Mouse (Mus musculus): ENCODE measurements around the gene Prtn3. TPM values are rescaled to one million over a fixed set of nuclear protein-coding genes. Genes with fewer than 3 reads are reported as not detected.
A peak's percentile ranks its signal among the peaks of the same experiment; 100 is the strongest.

Prtn3 gene
- polyA plus RNA-seq, 1 experiment from 2014 or later = 3.0 TPM

GRCm38 (mm10) chr10:79853392-79853791 lies 20.9 kb upstream of the Prtn3 start:
- peak overlapping the region; percentile 100 for H3K27ac ChIP-seq (ENCODE audit: low read length)
- peak overlapping the region; percentile 96 for H3K4me2 ChIP-seq (ENCODE audit: low read depth, low read length)
- H3K4me1 ChIP-seq (replicated peaks; ENCODE audit: control insufficient read depth, insufficient read depth, low read length) = peaks cover 42% of the 10 kb centered on the region
- no peaks in the 10 kb centered on the region for H3K9me3 ChIP-seq (ENCODE audit: control insufficient read depth, low read length)
- H3K27me3 ChIP-seq (ENCODE audit: control insufficient read depth, insufficient read depth, low read depth, low read length) = no peaks in the 10 kb centered on the region
- peaks cover 6% of the 10 kb centered on the region; the same call in 1 of the 2 replicates for H3K36me3 ChIP-seq (ENCODE audit: control insufficient read depth, insufficient read depth, low read length)
- peak; percentile 75 for ATAC-seq (ENCODE audit: low read depth)
- under 1% methylated on average over 15 of the region's 15 CpGs for WGBS
- H3K4me3 ChIP-seq (ENCODE audit: low read length) = peak overlapping the region; percentile 59
- H3K9ac ChIP-seq (ENCODE audit: low read length) = peak overlapping the region; percentile 83

DNA sequence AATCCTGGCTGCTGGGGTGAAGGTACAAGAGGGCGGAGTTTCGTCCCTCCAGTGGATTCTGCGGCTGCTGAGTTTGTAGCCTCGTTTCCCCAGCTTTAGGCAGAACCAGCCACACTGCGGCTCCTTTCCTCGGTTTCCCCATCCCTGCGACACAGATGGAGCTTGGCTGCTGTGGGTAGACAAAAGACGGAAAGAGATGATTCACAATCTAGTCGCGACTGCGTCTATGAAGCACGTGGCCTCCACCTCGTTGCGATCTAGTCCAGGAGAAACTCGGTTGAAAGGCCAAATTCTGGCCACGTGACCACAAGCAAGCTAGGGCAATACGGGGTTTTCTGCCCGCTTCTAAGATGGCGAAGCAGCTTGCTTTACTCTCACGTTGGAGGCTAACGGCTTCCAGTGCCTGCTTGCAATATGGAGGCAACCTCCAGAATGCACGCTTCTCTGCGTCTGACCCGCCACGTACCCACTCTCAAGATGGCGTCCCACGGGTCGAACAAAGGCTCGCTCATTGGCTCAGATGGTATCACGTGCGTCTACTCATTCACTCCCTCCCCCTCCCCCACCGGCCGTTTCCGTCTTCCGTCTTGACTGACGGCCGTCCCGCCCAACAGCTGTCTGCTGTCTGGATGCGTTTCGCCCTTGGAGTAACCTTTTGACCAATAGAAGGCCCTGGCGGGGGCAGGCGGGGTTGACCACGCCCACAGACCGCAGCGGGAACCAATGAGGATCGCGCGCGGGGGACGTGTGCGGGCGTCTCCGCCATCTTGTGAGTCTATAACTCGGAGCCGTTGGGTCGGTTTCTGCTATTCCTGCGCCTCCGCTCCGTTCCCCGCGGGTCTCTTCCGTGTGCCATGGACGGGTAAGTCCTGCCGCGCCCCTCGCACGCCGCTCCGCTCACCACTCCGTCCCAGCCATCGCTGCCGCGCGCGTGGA lies 20.1 kb upstream of the Prtn3 start, which contains the start of gene Ptbp1:
Gene Ptbp1 (plus strand): TSS at position 568 of the 936 bp plus-strand sequence.
- Histone ChIP-seq H3K27me3 (ENCODE audit: control insufficient read depth, insufficient read depth, low read depth, low read length) (no peaks in the 10 kb centered on the region), H3K4me2 (ENCODE audit: low read depth, low read length) (peak within 1 kb of the TSS; percentile 96), H3K4me1 (replicated peaks; ENCODE audit: control insufficient read depth, insufficient read depth, low read length) (peaks cover 47% of the 10 kb centered on the region), H3K4me3 (ENCODE audit: low read length) (peak within 1 kb of the TSS; percentile 93), H3K36me3 (ENCODE audit: control insufficient read depth, insufficient read depth, low read length) (peaks cover 8% of the 10 kb centered on the region), H3K9ac (ENCODE audit: low read length) (peak within 1 kb of the TSS; percentile 99), H3K27ac (ENCODE audit: low read length) (peak within 1 kb of the TSS; percentile 100), H3K9me3 (ENCODE audit: control insufficient read depth, low read length) (no peaks in the 10 kb centered on the region)
- under 1% methylated on average over 74 of the region's 75 CpGs for WGBS
- ATAC-seq (ENCODE audit: low read depth) = peak; percentile 89

- peak overlapping the region; percentile 93 for H3K4me3 ChIP-seq (ENCODE audit: low read length)
- 0% methylated on average over 83 of the region's 83 CpGs for whole genome bisulfite sequencing
- H3K4me2 ChIP-seq (ENCODE audit: low read depth, low read length) = peak overlapping the region; percentile 85
- H3K4me1 ChIP-seq (replicated peaks; ENCODE audit: control insufficient read depth, insufficient read depth, low read length) = peaks cover 47% of the 10 kb centered on the region
- peak overlapping the region; percentile 100 for H3K27ac ChIP-seq (ENCODE audit: low read length)
- H3K9ac ChIP-seq (ENCODE audit: low read length) = peak overlapping the region; percentile 99
- ATAC-seq (ENCODE audit: low read depth) = peak; percentile 12
- no peaks in the 10 kb centered on the region for H3K27me3 ChIP-seq (ENCODE audit: control insufficient read depth, insufficient read depth, low read depth, low read length)
- H3K9me3 ChIP-seq (ENCODE audit: control insufficient read depth, low read length) = no peaks in the 10 kb centered on the region
- peaks cover 16% of the 10 kb centered on the region for H3K36me3 ChIP-seq (ENCODE audit: control insufficient read depth, insufficient read depth, low read length)
Observed at GRCm38 (mm10) chr10:79854801-79855541, 19.3 kb upstream of the Prtn3 start.

DNA sequence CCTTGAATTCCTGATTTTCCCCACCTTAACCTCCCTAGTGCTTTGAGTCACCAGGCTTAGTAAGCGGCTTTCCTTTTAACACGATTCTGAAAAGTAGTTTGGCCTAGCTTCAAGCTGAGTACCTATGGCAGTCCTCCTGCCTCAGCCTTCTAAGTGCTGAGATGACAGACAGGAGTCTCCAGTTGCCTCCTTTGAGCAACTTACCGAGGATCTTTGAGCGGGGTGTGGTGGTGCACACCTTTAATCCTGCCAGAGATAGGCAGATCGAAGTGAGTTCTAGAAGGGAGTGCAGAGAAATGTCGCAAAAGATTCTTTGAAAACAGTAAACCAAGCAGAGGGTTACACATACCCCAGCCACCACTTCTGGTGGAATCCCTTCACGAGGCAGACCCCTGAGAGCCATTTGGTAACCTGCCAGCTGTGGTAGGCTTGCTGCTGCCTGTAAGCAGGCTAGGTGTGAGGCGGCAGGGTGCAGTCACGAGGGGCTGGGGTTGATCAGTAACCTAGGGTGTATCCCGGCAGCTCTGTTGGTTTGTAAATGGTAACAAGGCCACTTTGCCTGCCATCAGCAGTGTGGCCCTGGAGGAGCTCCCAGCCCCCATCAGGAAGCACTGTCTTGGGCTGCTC lies 18.6 kb upstream of the Prtn3 start:
- peak overlapping the region; percentile 85 for H3K4me2 ChIP-seq (ENCODE audit: low read depth, low read length)
- H3K27ac ChIP-seq (ENCODE audit: low read length) = peak overlapping the region; percentile 100
- H3K27me3 ChIP-seq (ENCODE audit: control insufficient read depth, insufficient read depth, low read depth, low read length) = no peaks in the 10 kb centered on the region
- ATAC-seq (ENCODE audit: low read depth) = no peak
- H3K9ac ChIP-seq (ENCODE audit: low read length) = peak overlapping the region; percentile 99
- WGBS = 2% methylated on average over 10 of the region's 10 CpGs
- H3K4me1 ChIP-seq (replicated peaks; ENCODE audit: control insufficient read depth, insufficient read depth, low read length) = peaks cover 47% of the 10 kb centered on the region
- H3K9me3 ChIP-seq (ENCODE audit: control insufficient read depth, low read length) = no peaks in the 10 kb centered on the region
- peak overlapping the region; percentile 93 for H3K4me3 ChIP-seq (ENCODE audit: low read length)
- H3K36me3 ChIP-seq (ENCODE audit: control insufficient read depth, insufficient read depth, low read length) = peaks cover 23% of the 10 kb centered on the region

- H3K9ac ChIP-seq (ENCODE audit: low read length) = peak overlapping the region; percentile 99
- 14% methylated on average over 6 of the region's 6 CpGs for WGBS
- no peaks in the 10 kb centered on the region for H3K27me3 ChIP-seq (ENCODE audit: control insufficient read depth, insufficient read depth, low read depth, low read length)
- H3K4me2 ChIP-seq (ENCODE audit: low read depth, low read length) = peak overlapping the region; percentile 85
- H3K4me1 ChIP-seq (replicated peaks; ENCODE audit: control insufficient read depth, insufficient read depth, low read length) = peaks cover 45% of the 10 kb centered on the region
- H3K4me3 ChIP-seq (ENCODE audit: low read length) = peak overlapping the region; percentile 93
- H3K36me3 ChIP-seq (ENCODE audit: control insufficient read depth, insufficient read depth, low read length) = peaks cover 29% of the 10 kb centered on the region
- peak overlapping the region; percentile 100 for H3K27ac ChIP-seq (ENCODE audit: low read length)
- no peaks in the 10 kb centered on the region for H3K9me3 ChIP-seq (ENCODE audit: control insufficient read depth, low read length)
- ATAC-seq (ENCODE audit: low read depth) = no peak
Observed at GRCm38 (mm10) chr10:79856280-79856679, 18.0 kb upstream of the Prtn3 start.

DNA sequence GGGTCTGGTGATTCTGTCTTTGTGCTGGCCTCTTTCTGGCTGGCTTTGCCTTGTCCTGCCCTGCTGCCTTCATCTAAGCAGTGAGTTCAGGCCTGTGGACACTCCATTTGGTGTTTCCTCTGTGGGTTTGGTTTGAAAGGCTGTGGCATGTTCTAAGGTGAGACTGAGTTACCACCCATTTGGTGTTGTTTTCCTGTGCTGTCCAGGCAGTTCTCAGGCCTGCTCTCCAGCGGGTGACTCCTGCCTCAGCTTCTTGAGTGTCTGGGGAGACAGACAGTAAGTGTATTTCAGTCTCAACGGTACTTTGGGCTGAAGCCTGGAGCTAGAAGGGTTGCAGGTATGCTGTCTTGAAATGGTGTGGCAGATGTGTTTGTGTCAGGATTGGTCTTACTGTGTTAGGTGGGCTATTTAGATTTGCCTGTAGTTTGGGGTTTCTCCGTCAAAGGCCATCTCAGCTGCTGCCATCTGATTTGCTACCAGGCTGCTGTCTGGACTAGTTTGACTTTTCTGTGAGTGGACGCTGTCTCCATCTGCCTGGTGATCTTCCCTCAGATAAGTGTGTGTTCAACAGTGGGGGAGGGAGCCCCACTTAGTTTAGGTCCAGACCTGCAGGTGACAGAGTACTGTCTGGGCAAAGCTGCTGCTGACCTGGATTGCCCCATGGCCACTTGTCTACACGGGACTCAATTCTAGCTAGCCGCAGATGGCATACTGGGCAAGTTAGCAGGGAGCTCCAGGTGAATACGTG lies 17.4 kb upstream of the Prtn3 start:
- peak overlapping the region; percentile 85 for H3K4me2 ChIP-seq (ENCODE audit: low read depth, low read length)
- no peak for ATAC-seq (ENCODE audit: low read depth)
- H3K36me3 ChIP-seq (ENCODE audit: control insufficient read depth, insufficient read depth, low read length) = peaks cover 35% of the 10 kb centered on the region
- H3K27ac ChIP-seq (ENCODE audit: low read length) = peak overlapping the region; percentile 100
- WGBS = 8% methylated on average over 7 of the region's 7 CpGs
- no peaks in the 10 kb centered on the region for H3K27me3 ChIP-seq (ENCODE audit: control insufficient read depth, insufficient read depth, low read depth, low read length)
- peak overlapping the region; percentile 93 for H3K4me3 ChIP-seq (ENCODE audit: low read length)
- H3K9me3 ChIP-seq (ENCODE audit: control insufficient read depth, low read length) = no peaks in the 10 kb centered on the region
- H3K4me1 ChIP-seq (replicated peaks; ENCODE audit: control insufficient read depth, insufficient read depth, low read length) = peaks cover 39% of the 10 kb centered on the region
- H3K9ac ChIP-seq (ENCODE audit: low read length) = peak overlapping the region; percentile 99

- H3K4me3 ChIP-seq (ENCODE audit: low read length) = peak overlapping the region; percentile 93
- no peaks in the 10 kb centered on the region for H3K27me3 ChIP-seq (ENCODE audit: control insufficient read depth, insufficient read depth, low read depth, low read length)
- peak overlapping the region; percentile 99 for H3K9ac ChIP-seq (ENCODE audit: low read length)
- WGBS = 8% methylated on average over 4 of the region's 4 CpGs
- H3K36me3 ChIP-seq (ENCODE audit: control insufficient read depth, insufficient read depth, low read length) = peaks cover 41% of the 10 kb centered on the region
- H3K9me3 ChIP-seq (ENCODE audit: control insufficient read depth, low read length) = no peaks in the 10 kb centered on the region
- peak overlapping the region; percentile 100 for H3K27ac ChIP-seq (ENCODE audit: low read length)
- no peak for ATAC-seq (ENCODE audit: low read depth)
- H3K4me2 ChIP-seq (ENCODE audit: low read depth, low read length) = peak overlapping the region; percentile 85
- H3K4me1 ChIP-seq (replicated peaks; ENCODE audit: control insufficient read depth, insufficient read depth, low read length) = peaks cover 34% of the 10 kb centered on the region
Observed at GRCm38 (mm10) chr10:79857452-79857811, 16.8 kb upstream of the Prtn3 start.

DNA sequence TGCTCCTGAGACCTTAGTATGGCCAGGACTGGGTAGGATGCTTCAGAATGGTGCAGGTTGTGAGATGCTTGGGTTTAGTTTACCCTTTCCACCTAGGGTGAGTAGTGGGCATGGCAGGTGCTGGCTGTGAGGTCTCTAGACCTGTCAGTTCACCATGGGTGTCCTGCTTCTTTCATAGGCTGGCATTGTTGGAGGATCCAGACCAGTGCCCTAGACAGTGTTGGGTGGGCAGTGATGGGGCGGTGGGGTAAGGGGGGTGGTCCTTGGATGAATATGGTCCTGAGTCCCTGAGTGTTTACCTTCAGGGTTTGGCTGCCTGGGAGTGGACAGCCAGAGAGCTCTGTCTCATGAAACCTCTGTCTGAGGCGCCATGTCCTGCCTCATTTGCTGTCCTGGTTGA lies 16.4 kb upstream of the Prtn3 start:
- Histone ChIP-seq H3K4me2 (ENCODE audit: low read depth, low read length) (peak overlapping the region; percentile 85), H3K27ac (ENCODE audit: low read length) (peak overlapping the region; percentile 100), H3K36me3 (ENCODE audit: control insufficient read depth, insufficient read depth, low read length) (peaks cover 45% of the 10 kb centered on the region), H3K9ac (ENCODE audit: low read length) (peak overlapping the region; percentile 99), H3K4me3 (ENCODE audit: low read length) (peak overlapping the region; percentile 93), H3K27me3 (ENCODE audit: control insufficient read depth, insufficient read depth, low read depth, low read length) (no peaks in the 10 kb centered on the region), H3K9me3 (ENCODE audit: control insufficient read depth, low read length) (no peaks in the 10 kb centered on the region), H3K4me1 (replicated peaks; ENCODE audit: control insufficient read depth, insufficient read depth, low read length) (peaks cover 29% of the 10 kb centered on the region)
- ATAC-seq (ENCODE audit: low read depth) = no peak
- 45% methylated on average over 2 of the region's 2 CpGs for WGBS
